Mouse (Mus musculus): ENCODE results near the gene Tenm4.
A peak's percentile ranks its signal among the peaks of the same experiment; 100 is the strongest.

Tenm4 gene

DNA sequence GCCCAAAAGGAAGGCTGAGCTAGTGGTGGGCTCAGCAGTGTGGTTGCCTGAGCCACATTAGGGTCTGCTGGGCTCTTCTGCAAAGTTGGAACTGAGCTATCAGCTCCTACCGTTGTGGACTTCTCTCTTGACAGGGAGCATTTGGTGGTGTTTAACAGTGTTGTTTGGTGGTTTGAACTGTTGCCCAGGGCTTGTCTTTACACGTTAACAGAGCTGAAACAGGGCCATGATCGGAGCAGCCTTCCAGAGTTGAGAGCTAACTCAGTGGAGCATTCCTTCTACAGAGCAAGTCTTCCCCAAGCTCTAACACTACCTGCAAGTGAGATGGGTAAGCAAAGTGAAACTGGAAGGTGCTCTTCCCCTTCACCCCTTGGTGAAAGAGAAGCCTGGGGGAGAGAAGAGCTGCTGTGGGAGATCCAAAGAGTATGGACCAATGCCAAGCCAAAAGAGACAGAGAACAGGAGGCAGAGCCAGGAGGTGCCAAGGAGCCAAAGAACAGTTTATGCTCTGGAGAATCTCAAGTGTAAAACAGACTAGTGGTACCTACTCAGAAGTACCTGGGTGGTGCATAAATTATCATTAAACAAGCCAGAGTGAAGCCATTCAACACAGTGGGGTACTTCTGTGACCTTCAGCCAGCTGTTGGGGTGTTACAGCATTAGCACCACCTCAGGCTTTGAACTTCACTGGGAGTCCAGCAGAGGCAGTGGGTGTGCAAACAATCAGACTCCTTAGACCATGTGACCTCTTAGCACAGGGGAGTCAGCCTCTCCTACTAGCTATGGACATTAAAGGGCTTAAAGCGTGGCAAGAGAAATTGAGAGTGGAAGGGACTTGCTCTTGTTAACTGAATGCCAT, 71.5 kb downstream of the Tenm4 start:
- DNase-seq (ENCODE audit: low read depth, low spot score) = peak; percentile 18

DNA sequence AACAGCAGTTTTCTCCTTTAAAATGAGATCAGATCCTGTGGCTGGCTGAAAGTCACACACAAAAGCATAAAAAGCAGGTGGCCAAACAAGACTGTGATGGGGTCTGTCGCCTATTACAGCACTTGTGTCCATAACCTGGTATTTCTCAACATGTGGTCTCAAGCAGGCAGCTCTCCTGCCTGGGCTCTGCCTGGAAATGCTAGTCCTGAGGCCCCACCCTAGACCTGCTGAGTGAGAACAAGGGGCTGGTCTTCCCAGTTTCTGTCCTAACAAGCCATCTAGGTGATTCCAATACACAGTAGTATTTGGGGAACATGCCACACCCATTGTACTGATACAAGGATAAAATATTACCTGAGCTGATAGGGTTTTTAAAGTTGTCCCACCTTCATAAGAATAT, 73.8 kb downstream of the Tenm4 start:
- no peak for DNase-seq (ENCODE audit: low read depth, low spot score)

DNA sequence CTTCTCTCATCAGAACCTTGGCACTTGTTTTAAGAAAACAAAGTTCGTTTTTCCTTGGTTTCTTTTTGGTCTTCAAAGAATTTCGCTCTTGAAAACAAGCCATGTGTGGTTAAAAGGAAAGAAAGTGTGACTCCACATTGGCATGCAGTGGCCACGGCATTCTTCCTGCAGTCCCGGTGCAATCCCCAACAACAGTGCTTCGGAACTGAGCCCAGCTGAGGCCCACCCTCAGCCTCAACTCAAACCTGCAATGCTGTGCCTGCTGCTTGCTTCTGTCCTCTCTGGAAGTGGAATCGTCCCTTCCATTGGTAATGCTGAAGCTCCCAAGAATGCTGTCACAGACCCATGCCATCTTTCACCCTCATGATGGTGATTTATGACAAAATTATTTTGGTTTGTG, 88.6 kb downstream of the Tenm4 start:
- no peak for DNase-seq (ENCODE audit: low read depth, low spot score)

DNA sequence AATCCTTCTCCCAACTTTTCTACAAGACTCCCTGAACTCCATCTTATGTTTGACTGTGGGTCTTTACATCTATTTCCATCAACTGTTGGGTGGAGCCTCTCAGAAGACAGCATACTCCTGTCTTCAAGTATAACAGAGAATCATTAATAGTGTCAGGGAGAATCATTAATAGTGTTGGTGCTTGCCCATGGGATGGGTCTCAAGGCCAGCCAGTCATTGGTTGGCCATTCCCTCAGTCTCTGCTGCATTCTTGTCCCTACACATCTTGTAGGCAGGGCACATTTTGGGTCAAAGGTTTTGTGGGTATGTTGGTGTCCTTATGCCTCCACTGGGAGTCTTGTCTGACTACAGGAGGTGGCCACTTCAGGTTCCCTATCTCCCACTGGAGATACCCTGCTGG, 91.1 kb downstream of the Tenm4 start:
- DNase-seq (ENCODE audit: low read depth, low spot score) = no peak

DNA sequence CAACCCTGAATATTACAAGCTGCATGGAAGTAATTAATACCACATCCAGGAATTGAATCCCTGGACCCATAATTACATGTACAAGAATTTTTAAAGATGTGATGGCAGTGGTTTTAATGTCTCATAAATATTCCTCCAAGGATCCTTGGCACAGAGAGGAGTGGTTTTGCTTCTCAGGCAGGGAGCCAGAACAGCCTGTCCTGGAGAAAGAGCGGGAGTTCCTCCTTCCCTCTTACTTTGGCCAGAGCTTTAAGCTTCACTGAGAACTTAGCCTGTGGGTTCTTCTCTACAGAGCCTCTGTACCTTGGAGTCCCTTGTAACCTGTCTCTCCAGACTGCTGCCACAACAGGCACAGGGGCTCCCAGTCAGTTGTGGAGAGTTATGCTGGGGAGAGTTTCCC, 94.9 kb downstream of the Tenm4 start:
- DNase-seq (ENCODE audit: low read depth, low spot score) = peak; percentile 11

DNA sequence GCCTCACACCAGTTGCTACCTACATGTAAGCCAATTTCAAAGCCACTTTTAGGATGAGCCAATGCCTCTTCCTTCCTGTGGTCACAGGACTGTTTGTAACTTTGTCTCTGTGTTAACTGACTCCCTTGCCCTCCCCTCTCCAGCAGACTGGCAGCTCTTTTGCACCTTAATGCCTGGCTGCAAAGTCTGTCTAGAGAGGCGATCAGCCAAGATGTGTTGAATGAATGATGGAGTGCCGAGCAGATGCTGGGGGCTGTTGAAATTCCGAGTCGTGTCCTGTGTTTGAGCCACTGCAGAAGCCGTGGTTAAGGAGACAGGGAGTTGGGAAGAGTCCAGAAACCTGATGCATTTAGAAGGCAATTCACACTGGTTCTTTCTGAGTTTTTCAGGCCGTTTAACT, 96.2 kb downstream of the Tenm4 start:
- DNase-seq (ENCODE audit: low read depth, low spot score) = peak; percentile 57

DNA sequence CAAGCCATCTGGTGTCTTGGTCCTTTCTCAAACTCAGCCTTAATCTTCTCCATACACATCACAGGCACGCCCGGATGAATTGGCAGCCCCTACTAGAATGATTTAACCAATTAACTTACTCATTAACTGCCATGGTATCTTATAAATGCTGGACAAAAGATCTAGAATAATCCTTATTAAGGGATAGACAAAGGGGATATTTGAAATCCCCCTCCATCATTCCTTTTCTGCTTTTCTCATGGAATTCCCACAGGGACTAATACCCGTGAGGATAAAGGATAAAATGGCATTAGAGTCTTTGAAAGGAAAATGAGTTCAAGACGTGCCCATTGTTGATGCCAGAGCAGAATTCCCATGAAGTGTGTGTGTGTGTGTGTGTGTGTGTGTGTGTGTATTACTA, 99.6 kb downstream of the Tenm4 start:
- no peak for DNase-seq (ENCODE audit: low read depth, low spot score)

DNA sequence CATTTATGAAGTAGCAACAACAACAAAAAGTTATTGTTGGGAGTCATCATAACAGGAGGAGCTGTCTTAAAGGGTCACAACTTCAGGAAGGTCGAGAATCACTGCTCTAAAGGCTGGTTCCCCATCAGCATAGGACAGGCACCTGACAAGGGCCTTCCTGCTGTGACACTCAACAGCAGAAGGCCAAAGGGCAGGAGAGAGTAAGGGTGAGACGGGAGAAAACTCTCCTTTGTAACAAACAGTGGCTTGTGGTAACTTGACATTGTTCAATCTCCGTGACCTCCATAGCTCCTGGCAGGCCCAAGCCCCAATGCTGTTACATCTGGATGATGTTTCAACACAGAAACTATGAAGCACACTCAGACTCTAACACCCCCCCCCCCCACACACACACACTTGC, 101.0 kb downstream of the Tenm4 start:
- no peak for DNase-seq (ENCODE audit: low read depth, low spot score)

DNA sequence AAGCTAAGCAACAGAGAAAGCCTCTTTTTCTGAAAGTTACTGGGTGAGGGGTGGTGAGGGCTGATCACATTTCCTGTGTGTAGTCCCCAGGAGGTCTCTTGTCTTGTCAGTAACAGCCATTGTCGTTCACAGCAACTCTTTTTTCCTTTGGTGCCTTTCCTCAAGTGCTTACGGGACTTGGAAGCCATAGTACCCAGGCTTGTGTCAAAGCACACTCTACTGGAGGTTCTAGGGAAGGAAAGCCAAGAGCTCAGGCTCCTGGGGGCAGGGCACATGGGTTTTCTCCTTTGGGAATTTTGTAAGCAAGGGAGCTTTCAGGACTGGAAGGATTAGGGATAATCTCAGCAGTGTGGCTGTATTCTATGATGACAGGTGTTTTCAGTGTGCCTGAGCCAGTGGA, 103.4 kb downstream of the Tenm4 start:
- DNase-seq (ENCODE audit: low read depth, low spot score) = no peak

DNA sequence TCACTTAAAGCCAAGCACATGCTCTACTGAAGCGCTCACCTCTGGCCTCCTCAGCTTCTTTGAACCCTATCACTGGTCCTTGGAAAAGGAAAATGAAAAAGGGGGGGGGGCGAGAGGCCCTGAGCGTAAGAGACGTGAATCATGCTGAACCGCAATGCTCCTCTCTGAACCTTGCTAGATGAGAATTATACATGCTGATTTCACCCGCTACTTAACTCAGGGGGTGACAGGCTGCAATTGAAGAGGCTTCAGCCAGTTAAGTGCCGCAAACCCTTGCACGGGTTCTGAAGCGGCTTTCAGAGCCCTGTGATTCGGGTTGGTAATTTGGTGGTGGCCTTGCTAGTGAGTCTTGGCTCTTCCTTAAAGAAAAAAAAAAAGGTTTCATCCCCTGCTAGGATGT, 106.5 kb downstream of the Tenm4 start:
- no peak for DNase-seq (ENCODE audit: low read depth, low spot score)

DNA sequence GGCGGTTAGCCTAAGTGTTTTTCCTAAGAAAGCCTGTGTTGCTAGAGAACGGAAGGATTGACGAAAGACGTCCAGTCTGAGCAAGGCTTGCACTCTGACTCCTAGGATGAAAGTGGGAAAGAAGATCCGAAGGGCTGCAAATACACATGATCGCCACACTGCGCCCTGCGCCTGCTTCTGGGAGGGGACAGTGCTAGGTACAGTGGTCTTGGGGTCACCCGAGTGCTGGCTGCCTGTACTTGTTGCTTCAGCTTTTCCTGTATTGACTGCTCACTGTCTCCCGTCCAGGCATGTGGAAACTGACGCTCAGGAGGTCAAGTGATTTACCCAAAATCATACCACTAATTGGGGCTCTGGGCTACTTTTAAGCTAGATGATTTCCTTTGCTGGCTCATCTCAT, 107.3 kb downstream of the Tenm4 start:
- DNase-seq (ENCODE audit: low read depth, low spot score) = no peak

DNA sequence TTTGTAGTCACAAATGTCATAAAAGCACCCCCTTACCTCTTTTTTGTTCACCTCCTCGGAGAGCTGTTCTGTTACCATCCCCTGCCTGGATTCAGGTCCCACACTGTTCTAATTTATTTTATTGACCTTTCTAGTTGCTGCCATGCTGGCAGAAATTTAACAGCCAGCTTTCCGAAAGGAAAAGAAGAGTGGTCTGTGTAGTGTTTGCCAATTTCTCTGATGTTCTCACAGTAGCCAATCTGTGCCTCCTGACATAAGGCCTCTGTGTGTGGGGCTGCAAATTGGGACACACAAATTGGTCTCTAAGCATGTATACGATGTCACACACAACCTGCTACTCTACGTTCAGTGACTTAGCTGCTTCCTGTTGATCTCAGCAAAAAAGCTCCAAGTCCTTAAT, 109.7 kb downstream of the Tenm4 start:
- DNase-seq (ENCODE audit: low read depth, low spot score) = no peak

DNA sequence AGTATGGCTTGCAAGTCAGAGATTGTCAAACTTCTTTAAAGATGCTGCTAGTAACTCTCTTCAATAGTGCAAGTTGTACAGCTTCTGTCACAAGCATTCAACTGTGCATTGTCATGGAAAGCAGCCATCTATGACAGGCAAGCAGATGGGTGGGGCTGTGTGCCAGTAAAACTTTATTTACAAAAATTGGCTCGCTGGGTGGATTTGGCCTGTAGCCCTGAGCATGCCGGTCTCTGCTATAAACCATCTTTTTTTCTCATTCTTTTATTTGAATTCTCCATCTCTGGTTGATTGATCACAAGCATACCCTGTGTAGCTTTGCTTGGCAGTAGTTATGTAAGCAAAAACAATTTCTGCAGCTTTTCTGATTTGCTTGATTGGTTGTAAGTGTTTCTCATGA, 119.5 kb downstream of the Tenm4 start:
- DNase-seq (ENCODE audit: low read depth, low spot score) = no peak

DNA sequence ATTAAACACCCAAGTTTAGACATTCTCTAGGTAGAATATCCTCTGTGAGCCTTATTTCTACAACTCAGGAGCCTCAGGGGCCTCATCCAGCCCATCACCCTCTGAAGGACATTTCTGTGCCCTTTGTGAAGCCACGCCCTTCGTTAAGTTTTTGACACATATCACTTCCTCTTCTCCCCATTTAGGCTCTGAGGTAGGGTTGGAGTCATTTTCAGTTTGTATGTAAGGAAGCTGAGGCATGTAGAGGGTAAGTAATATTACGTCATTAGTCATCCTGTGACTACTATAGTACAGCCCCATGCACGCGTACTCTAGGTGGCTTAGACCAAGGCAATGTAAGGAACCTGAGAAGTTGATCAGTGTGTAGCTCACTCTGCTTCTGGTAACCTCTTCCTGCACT, 124.9 kb downstream of the Tenm4 start:
- no peak for DNase-seq (ENCODE audit: low read depth, low spot score)

DNA sequence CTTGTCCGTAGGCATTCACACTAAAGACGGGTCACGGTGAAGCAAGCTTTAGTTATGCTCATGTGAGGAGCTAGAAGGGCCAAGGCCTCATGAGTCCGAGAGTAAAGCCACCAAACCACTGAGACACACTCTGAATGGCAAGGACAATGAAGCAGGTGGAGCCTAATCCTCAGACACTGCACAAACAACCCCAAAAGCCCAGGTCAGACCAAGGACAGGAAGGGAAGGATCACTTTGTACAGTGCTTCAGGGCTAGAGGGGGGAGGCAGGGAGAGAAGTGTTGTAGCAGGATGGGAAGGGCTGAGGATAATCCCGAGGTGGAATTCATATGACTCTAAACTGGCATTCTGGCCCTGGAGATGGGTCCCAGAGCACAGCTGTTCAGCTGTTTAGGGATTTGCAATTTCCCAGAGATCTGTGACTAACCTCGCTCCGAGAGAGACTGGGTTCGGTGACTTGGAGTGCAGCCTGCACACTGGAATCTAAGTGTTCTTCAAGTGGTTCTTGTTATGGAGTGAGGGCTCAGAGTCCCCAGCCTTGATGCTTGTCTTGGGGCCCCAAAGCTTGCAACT, 129.9 kb downstream of the Tenm4 start:
- DNase-seq (ENCODE audit: low read depth, low spot score) = no peak

DNA sequence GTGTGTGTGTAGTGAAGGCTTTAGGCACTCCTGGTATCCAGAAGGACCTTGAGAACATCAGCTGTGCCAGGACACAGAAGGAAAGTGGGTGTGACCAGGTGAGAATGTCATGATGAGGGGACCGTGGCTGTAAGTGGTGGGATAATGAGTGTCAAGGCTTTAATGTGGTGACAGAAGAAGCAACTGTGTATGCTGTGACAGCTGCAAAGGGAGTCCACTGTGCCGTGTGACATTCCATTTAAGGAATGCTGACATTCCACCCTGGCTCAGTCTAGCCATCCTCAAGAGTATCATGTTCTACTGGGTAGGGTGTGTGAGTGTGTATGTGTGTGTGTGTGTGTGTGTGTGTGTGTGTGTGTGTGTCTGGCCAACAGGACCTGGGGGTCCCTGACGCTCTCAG, 130.8 kb downstream of the Tenm4 start:
- no peak for DNase-seq (ENCODE audit: low read depth, low spot score)

DNA sequence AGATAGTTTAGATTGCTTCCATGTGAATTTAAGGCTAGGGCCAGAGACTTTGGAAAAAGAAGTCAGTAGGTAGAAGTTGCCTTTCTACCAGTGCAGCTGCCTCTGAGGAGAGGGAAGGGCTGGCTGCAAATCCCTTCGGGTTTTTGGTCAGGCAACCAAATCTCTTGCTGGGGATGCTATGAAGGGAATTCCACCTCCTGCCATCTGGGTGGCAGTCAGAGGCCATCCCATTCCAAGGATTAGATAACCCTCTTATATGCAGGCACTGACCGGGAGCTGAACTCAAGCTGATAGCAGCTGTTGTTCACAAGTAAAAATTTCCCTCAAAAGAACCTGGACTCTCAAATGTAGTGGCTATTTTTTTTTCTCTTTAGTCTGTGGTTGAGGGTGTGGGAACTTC, 132.9 kb downstream of the Tenm4 start:
- DNase-seq (ENCODE audit: low read depth, low spot score) = no peak

DNA sequence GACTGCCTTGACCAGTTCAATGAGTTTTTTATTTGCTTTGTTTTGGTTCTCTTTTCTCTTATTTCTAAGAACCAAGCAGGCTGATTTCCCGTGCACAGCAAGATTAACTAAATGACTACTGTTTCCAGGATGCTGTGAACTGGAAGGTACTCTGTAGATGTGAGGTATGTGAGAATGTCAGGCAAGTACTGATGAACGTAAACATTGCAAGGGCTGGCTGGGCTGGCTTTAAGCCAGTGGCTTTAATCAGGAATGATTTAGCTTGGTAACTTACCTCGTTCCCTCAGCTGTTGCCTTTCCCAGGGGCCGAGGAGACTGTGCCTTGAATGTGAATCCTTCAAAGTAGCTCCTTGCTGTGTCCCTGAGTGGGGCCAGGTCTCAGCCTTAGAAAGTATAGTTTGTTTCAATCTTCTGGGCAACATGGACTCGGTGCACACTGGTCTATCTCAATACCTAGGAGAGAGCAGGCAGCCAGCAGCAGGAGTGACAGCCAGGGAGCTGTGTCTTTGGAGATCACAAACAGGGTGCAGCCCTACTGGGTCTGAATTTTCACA, 134.4 kb downstream of the Tenm4 start:
- no peak for DNase-seq (ENCODE audit: low read depth, low spot score)

DNA sequence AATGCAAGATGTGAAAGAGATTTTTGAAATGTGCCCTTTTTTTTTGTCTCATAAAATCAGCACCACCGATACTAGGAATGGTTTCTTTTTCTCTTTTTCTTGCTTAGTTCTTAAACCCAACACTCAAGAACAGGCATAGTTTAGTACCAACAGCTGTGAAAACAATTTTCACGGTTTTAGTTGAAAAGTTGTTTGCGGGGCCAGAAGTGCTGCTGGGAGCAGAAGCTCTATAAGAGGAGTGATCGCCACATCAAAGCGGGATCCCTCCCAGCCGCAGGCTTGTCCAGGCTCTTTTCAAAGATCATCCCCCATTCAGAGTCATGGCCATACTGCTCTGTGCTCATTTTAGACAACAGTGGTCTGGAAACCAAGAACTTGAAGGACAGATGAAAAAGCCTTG, 137.1 kb downstream of the Tenm4 start:
- no peak for DNase-seq (ENCODE audit: low read depth, low spot score)

DNA sequence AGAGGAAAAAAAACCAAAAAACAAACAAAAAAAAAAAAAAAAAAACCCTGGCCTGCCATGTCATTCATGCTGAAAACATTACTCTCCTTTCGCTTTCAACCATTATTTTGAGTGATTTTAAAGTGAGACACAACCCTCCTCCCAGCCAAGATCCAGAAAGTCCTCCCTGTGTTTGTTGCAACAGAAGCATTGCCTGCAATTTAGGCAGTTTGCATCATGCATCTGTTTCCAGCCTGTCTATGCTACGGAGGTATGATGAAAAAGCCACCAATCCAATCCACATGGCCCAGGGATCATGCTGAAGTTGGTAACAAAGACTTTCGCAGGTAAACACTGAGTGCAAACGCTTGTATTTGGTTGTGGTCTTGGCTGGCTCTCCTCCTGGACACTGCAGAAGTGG, 158.3 kb downstream of the Tenm4 start:
- no peak for DNase-seq (ENCODE audit: low read depth, low spot score)

DNA sequence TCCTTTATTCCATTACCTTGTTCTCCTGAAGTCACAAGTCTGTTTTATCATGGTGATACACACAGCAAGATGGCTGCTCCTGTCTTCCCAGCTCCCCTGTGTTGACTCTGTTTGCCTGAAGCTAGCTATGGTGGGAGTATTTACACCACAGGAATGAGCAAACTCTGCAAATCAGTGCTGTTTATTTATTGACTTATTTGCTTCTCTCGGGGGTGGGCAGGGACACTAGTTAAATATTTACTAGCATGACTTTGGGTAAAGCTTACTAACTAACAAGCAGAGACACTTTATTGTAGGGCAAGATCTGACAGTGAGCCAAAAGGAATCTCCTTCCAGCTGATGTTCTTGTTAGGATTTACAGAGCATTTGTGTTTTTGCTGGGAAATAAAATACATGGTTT, 160.1 kb downstream of the Tenm4 start:
- DNase-seq (ENCODE audit: low read depth, low spot score) = no peak

DNA sequence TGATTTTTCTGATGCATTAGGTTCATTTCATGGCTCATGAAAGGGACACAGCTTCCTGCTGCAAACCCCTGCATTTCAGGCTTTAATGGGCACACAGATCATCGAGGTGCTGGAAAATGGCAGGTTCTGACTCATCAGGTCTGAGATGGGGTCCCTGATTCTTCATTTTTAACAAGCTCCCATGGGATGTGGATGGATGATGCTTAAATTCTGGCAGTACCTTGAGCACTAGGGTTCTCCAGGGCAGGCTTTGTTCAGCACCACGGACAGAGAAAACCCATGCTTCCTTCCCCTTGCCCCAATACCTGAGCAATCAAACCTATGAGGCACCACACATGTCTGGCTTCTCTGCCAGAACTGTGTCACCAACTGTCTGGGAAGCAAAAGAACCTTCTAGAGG, 163.3 kb downstream of the Tenm4 start:
- peak; percentile 24 for DNase-seq (ENCODE audit: low read depth, low spot score)

DNA sequence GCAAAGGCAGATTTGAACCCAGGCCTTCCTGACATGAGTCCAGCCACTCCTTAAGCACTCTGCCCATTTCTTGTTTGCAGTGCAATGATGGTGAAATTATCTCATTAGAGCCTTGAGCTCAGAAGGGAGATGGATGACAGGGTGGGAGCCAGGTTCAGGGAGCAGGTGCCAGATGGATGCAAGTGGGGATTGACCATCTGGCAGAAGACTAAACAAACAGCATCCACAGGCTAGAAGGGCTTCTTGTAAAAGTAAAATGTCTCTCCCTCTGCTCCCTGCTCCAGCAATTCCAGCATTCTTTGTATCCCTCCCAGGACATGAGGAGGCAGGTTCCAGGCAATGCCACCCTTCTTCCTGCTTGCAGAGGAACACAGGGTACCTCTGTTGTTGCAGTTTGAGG, 165.3 kb downstream of the Tenm4 start:
- no peak for DNase-seq (ENCODE audit: low read depth, low spot score)
